Mouse (Mus musculus) kidney, postnatal 14 days (tissue): ENCODE measurements at regions not wholly inside any gene's neighbourhood (a gene's known extent, or its start where the extent isn't known, plus 50 kb on each side); places are given as distances from the start of the nearest gene placed in this dataset.

Experiments used
- DNase-seq: peaks from one replicate; pipeline ENCODE4 v3.0.0; 2022; ENCODE audit warnings: mixed read lengths

DNA sequence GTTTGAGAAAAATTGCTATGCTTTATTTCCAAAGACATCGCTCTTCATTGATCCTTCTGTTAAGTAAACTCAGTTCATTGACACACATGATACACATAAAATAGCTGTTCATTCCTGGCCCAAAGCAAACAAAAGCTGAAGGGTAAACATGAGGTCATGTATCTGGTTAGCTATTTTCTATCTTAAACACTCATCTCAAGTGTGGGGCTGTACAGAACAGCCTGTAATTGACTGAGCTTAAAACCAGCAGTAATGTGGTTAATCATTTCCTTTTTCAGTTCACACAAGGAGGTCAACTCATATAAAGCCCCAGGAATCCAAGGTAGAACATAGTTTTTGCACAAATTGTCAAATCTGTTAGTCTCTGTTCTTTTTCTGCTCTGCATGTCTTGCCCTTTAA, 94.5 kb downstream of the Cldn17 start:
- peak; percentile 13 for DNase-seq

DNA sequence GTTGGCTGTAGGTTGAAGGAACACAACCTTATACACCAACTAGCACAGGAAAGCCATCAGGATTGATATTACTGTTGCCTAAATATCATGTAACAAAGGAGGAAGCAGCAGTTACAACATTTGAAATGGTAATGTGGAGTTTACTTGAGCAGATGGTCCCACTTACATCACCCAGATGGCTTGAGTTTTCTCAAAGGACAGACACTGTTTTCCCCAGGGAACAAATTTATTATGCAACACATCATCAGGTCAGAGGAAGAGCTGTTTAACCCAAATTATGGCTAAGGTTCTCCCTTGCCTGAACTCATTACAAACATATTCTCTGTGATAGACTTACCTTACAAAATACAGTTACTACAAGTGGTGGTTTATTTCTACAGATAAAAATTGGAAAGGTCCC, 98.6 kb downstream of the Cldn17 start:
- DNase-seq: no peak

DNA sequence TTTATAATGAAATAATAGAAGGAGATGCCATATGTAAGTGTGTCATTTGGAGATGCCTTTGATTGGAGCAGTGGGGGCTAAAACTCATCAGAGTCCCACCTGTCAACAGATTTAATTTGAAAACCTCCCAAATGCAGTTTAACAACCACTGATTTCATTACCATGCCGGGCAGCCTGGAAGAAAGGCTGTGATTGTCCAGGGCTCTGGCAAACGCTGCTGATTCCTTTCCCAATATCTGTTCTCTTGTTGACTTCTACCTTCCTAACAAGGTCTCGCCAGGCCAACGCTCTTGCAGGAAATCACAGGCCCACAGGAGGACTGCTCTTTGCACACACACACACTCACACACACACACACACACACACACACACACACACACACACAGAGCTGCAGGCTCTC, 102.4 kb downstream of the Cldn17 start:
- no peak for DNase-seq

DNA sequence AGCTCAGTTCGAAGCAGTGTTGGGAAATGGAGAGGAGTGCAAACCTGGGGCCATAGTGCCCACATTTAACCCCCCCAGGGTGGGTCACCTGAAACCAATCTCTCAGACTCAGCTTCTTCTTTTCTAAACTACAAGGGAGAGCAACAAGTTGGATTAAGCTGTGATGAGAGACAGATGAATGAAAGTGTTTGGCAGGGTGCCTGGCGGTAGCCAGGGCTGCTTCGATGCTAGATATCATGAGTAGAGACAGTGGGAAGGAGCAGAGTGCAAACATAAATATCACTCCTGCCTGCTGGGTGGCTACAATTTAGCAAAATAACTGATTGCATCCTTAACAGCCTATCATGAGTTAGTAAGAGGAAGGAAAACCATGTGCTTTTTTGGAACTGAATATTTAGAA, 106.9 kb downstream of the Cldn17 start:
- no peak for DNase-seq

DNA sequence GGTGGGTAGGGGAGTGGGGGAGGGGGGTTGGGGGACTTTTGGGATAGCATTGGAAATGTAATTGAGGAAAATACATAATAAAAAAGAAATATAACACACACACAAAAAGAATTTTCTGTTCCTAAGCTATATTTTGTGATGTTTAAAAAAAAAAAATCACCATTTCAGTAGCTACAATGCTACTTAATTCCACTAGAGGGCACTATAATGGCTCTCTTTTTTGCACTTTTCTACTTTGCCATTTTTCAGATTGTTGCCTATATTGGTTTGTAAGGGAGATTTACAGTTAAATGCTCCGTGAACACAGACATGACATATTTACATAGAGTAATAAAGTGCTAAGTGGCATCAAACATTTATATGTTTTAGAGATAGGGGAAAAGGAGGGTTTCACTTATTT, 102.7 kb upstream of the Grik1 start:
- DNase-seq: no peak

DNA sequence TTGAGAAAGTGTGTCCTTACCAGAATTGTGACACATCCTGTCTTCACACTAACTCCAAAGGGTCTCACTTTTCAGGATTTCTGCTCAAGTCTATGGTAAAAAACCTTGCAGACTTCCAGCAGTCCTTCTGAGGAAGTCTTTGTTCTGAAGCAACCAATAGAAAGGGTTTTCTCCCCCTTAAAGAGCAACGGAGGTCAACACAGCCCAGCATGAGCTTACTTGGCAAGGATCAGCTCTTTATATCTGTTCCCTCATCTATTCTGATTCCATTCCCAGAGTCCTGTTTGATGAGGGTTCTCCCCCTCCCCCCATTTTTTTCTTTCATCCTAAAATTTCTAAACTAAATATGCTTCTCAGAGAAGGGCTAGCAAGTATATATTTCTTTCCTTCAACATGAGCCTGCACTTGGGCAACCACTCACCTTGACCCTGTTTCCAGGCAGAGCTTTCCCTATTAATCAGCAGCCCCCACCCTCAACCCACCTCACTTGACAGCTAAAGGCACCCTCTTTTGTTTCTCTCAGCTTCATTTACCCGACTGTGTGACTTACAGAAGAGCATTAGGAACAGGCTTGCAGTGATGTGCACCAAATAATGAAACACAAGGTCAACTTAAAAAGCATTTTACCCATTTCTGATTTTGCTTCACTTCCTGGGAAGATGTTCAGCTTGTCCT, 91.7 kb upstream of the Grik1 start:
- no peak for DNase-seq

DNA sequence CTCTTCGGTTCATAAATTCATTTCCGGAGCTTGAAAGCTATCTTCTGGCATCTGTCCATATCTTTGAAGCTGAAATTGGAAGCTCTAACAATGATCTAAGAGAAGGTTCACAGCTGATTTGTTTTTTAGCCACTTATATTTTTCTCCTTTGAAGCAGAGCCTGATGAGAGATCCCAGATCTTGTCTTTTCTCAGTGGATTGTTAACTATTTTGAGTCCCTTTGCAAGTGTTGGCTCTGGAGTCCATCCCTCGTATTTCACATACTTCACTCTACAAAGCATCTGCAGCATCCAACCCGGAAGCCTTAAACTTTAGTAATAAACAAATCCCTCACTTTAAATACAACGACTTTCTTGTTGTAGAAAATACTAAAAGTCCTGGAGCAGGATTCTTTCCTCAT, 85.6 kb upstream of the Grik1 start:
- DNase-seq: no peak

DNA sequence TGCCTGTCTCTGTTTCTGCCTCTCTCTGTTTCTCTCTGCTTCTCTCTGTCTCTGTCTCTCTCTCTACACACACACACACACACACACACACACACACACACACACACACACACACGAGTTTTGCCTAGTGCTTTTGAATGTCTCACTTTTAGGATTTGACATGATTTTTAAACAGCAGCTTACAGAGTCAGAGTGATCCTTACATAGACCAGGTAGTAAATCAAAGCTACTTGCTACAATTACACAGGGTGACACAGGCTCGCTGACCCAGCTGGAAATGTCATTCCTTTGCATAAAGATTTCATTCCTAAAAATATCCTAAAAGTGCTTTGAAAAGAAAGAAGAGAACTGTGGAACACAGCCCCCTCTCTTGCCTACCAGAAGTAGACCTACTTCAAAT, 84.5 kb upstream of the Grik1 start:
- DNase-seq: no peak

DNA sequence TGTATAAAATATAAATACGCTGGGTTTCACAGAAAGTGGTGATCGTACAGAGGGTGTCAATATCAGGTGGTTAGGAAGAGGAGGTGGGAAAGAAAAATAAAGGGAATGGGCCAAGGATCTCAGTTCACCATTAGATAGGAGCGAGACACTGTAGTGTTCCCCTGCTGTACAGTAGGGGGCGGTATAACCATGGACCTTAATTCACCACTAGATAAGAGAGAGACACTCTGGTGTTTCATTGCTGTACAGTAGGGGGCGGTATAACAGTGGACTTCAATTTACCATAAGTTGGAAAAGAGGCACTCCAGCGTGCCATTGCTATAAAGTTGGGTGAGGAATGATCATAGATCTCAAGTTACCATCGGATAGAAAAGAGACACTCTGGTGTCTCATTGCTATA, 82.0 kb upstream of the Grik1 start:
- DNase-seq: peak; percentile 56

DNA sequence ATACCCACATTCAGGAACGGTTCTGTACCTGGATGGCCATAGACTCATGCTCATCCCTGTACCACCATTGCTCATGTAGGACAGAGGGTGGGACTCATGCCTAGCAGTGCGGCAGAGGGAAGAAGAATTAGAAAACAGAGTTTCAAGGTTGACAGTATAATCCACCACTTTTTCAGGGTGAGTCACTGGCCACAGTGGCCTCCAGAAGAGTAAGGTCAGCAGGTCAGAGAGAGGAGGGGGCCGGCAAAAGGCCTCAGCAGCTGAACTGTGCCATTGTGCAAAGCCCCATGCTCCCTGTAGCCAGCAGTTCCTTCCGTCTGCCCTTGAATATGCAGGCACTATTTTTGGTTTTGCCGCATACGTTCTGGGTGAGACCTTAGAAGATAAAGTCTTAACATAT, 78.1 kb upstream of the Grik1 start:
- DNase-seq: no peak

DNA sequence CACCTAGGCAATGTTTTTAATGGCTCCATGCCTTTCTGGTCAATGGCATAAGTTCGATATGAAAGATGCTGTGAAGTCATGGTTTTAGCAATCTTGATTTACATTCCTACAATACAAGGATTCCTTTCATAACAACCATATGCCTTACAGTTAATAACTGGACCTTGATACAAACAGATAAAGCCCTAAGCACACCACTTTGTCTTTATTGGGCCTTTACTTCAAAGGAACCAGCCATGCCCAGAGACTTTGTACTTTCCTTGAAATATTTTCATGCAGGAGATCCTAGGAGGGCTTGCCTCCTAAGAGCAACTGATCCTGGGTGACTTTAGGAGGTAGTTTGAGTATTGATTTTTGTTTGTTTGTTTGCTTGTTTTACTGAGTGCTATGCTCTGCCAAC, 77.1 kb upstream of the Grik1 start:
- no peak for DNase-seq

DNA sequence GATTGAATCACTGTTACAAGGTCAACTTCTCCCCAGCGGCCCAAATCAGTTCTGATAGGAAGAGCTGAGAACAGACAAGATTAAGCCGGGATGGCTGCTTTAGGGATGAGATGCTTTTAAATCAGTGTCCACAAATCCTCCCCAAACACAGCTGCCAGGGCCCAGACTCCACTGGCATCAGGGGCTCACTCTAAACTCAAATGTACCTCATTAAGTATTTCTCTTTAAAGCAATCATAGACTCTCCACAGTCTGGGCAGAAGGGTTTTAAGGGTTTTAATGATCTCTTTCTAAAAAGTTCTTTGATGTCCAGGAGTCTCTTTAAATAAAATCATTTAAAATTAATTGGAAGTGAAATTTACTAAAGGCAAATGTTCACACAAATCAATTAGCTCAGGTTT, 70.0 kb upstream of the Grik1 start:
- no peak for DNase-seq
